Mouse (Mus musculus) lung, postnatal 0 days (tissue): ENCODE measurements around the gene 4931428L18Rik. TPM values are rescaled to one million over a fixed set of nuclear protein-coding genes. Genes with fewer than 3 reads are reported as not detected.

Experiments used
- ATAC-seq: fragments of 200-750 bp; cut with Nextera tagmentation; 2 replicates; pipeline ENCODE4 v1.8.0; 2017; ENCODE audit warnings: moderate library complexity
- DNase-seq: peaks from one replicate; pipeline ENCODE4 v3.0.0-alpha.2; 2016; ENCODE audit warnings: low spot score
- H3K27ac ChIP-seq: fragments of 300-500 bp; sonication (generic); 2 replicates; pipeline ENCODE4 v1.5.1; 2014; ENCODE audit warnings: antibody characterized with exemption, mild to moderate bottlenecking, low read length, mixed read lengths
- H3K27me3 ChIP-seq: fragments of 300-500 bp; sonication (generic); replicated peaks from 2 replicates; pipeline ENCODE4 v1.6.1; 2014; ENCODE audit warnings: low read length, mixed read lengths; ENCODE audit not compliant: insufficient read depth
- H3K36me3 ChIP-seq: fragments of 300-500 bp; sonication (generic); 2 replicates; pipeline ENCODE4 v1.6.1; 2014; ENCODE audit warnings: low read length, mixed read lengths; ENCODE audit not compliant: insufficient read depth
- H3K4me1 ChIP-seq: fragments of 300-500 bp; sonication (generic); 2 replicates; pipeline ENCODE4 v1.6.1; 2014; ENCODE audit warnings: antibody characterized with exemption, low read depth, low read length, mixed read lengths; ENCODE audit not compliant: insufficient read depth
- H3K4me2 ChIP-seq: fragments of 300-500 bp; sonication (generic); replicated peaks from 2 replicates; pipeline ENCODE4 v1.6.1; 2014; ENCODE audit warnings: low read depth, mild to moderate bottlenecking, low read length, moderate library complexity, mixed read lengths
- H3K4me3 ChIP-seq: fragments of 300-500 bp; sonication (generic); 2 replicates; pipeline ENCODE4 v1.5.1; 2014; ENCODE audit warnings: low read depth, low read length
- H3K9ac ChIP-seq: fragments of 300-500 bp; sonication (generic); replicated peaks from 2 replicates; pipeline ENCODE4 v1.6.1; 2014; ENCODE audit warnings: low read depth, mild to moderate bottlenecking
- H3K9me3 ChIP-seq: fragments of 300-500 bp; sonication (generic); 2 replicates; pipeline ENCODE4 v1.6.1; 2016; ENCODE audit warnings: low read length, mixed read lengths
- CTCF ChIP-seq: IDR thresholded peaks from 2 replicates; pipeline ENCODE4 v1.5.1; 2016; ENCODE audit warnings: antibody characterized with exemption, mild to moderate bottlenecking
- EP300 ChIP-seq: IDR thresholded peaks from 2 replicates; pipeline ENCODE4 v1.6.1; 2016; ENCODE audit warnings: antibody characterized with exemption, mild to moderate bottlenecking, control low read depth
- WGBS: fragments of 180-500 bp; shearing (Covaris S2); extraction: QIAGEN DNeasy Blood & Tissue Kit; methylation state at CpG from one replicate; pipeline ENCODE4 v1.1.7; 2014; 5-methylcytosine and 5-hydroxymethylcytosine counted together
- polyA plus RNA-seq: library from polyadenylated mRNA; unstranded; fragments of >200 nt; fragmentation: Nextera tagmentation; extraction: Ambion mirVana; gene quantifications from 2 replicates; pipeline ENCODE4 v1.2.1, GENCODE M21; 2015

The 4931428L18Rik gene
- polyA plus RNA-seq, 1 experiment from 2014 or later, result 0.43 TPM

GRCm38 (mm10) chr1:31153793-31154349 lies 68.6 kb downstream of the 4931428L18Rik start:
- no peak overlapping the region for H3K9ac ChIP-seq
- H3K27ac ChIP-seq, result no peak overlapping the region
- H3K27me3 ChIP-seq, result no peaks in the 10 kb centered on the region
- peak; percentile 92 for TF ChIP-seq CTCF
- TF ChIP-seq EP300, result 0 out of 2 replicates have a peak, but pooled peaks have one; percentile 40
- no peaks in the 10 kb centered on the region for H3K4me1 ChIP-seq
- H3K9me3 ChIP-seq, result no peaks in the 10 kb centered on the region
- WGBS, result 5% methylated on average over 7 of the region's 7 CpGs
- DNase-seq (peak; percentile 92), ATAC-seq (peak; percentile 52)
- no peak overlapping the region for H3K4me3 ChIP-seq
- H3K36me3 ChIP-seq, result no peaks in the 10 kb centered on the region
- H3K4me2 ChIP-seq, result no peak overlapping the region

- Histone ChIP-seq H3K27ac (no peak overlapping the region), H3K36me3 (no peaks in the 10 kb centered on the region), H3K4me1 (no peaks in the 10 kb centered on the region), H3K4me2 (no peak overlapping the region), H3K27me3 (no peaks in the 10 kb centered on the region), H3K4me3 (no peak overlapping the region), H3K9ac (no peak overlapping the region), H3K9me3 (no peaks in the 10 kb centered on the region)
- ATAC-seq, result 0 out of 2 replicates have a peak, but pooled peaks have one; percentile 31
- 41% methylated on average over 2 of the region's 2 CpGs for WGBS
- TF ChIP-seq CTCF (peak; percentile 63), EP300 (no peak)
- peak; percentile 69 for DNase-seq
Observed at GRCm38 (mm10) chr1:31152799-31153426, 69.6 kb downstream of the 4931428L18Rik start.

- peak; percentile 56 for DNase-seq
Observed at GRCm38 (mm10) chr1:31150546-31150945, 71.9 kb downstream of the 4931428L18Rik start.

GRCm38 (mm10) chr1:31149671-31150070 lies 72.8 kb downstream of the 4931428L18Rik start:
- Histone ChIP-seq H3K27ac (peak overlapping the region; percentile 63; the same call in 1 of the 2 replicates), H3K4me1 (no peaks in the 10 kb centered on the region), H3K27me3 (no peaks in the 10 kb centered on the region), H3K9me3 (no peaks in the 10 kb centered on the region), H3K4me3 (no peak overlapping the region), H3K9ac (no peak overlapping the region), H3K4me2 (no peak overlapping the region), H3K36me3 (no peaks in the 10 kb centered on the region)
- DNase-seq (peak; percentile 74), ATAC-seq (peak; percentile 78)
- WGBS, result 19% methylated on average over 6 of the region's 6 CpGs
- TF ChIP-seq CTCF (no peak), EP300 (peak; percentile 63)

More at GRCm38 (mm10) chr1:31150546-31150945, 71.9 kb downstream of the 4931428L18Rik start:
- Histone ChIP-seq H3K27me3 (no peaks in the 10 kb centered on the region), H3K27ac (peak overlapping the region; percentile 63; the same call in 1 of the 2 replicates), H3K9me3 (no peaks in the 10 kb centered on the region), H3K4me1 (no peaks in the 10 kb centered on the region), H3K36me3 (no peaks in the 10 kb centered on the region), H3K4me3 (no peak overlapping the region), H3K4me2 (no peak overlapping the region), H3K9ac (no peak overlapping the region)
- ATAC-seq, result peak; percentile 49
- TF ChIP-seq EP300 (no peak), CTCF (no peak)
- WGBS, result 53% methylated on average over 3 of the region's 3 CpGs

GRCm38 (mm10) chr1:31143571-31143970 lies 78.9 kb downstream of the 4931428L18Rik start:
- peak; percentile 36 for DNase-seq
- Histone ChIP-seq H3K4me3 (no peak overlapping the region), H3K4me2 (no peak overlapping the region), H3K27me3 (no peaks in the 10 kb centered on the region), H3K9ac (no peak overlapping the region), H3K9me3 (no peaks in the 10 kb centered on the region), H3K27ac (no peak overlapping the region), H3K4me1 (no peaks in the 10 kb centered on the region), H3K36me3 (no peaks in the 10 kb centered on the region)
- 60% methylated on average over 2 of the region's 2 CpGs for WGBS
- TF ChIP-seq EP300, result peak; percentile 15; the same call in 1 of the 2 replicates
- no peak for TF ChIP-seq CTCF
- ATAC-seq, result peak; percentile 44

GRCm38 (mm10) chr1:31142288-31143094 lies 80.0 kb downstream of the 4931428L18Rik start:
- Histone ChIP-seq H3K36me3 (no peaks in the 10 kb centered on the region), H3K27ac (no peak overlapping the region), H3K9me3 (no peaks in the 10 kb centered on the region), H3K4me2 (no peak overlapping the region), H3K27me3 (no peaks in the 10 kb centered on the region), H3K9ac (no peak overlapping the region), H3K4me1 (no peaks in the 10 kb centered on the region), H3K4me3 (no peak overlapping the region)
- DNase-seq (no peak), ATAC-seq (peak; percentile 50)
- no peak for TF ChIP-seq EP300
- no peak for TF ChIP-seq CTCF
- 14% methylated on average over 8 of the region's 8 CpGs for WGBS
